11 mouse cellular contexts compared by ENCODE assay signal in the genomic region with DNA sequence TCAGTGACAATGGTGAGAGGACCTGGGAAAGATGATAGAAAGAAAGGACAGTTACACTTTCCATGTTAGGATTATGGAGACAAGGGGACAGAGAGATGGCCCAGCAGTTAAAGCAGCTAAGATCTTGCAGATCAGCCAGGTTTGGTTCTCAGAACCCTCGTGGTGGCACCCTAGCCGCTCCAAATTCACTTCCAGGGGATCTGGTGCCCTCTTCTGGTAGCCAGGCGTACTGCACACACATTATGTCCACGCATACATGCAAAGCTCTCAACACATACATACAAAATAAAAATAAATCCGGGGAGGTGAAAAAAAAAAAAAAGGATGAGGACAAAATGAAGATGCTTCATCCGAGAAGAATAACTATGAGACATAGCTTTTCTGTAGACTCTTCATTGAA. TPM values are rescaled to one million over a fixed set of nuclear protein-coding genes. Genes with fewer than 3 reads are reported as not detected.
DNase-seq lines count a peak whose midpoint lies in the region; ATAC-seq and TF ChIP-seq lines count a peak whose summit lies in the region.
"Had no signal": no experiment of that assay in that cellular context is flagged by ENCODE, and none has a peak within 500 bp of the region (broad histone marks: within the 10 kb centered on the region; RNA-seq: fewer than 3 reads in every experiment).

No protein-coding gene starts in this region.

- H3ac ChIP-seq in C2C12 (ENCODE audit: control insufficient read depth, insufficient read length, low read depth), result no peak overlapping the region

- no peak overlapping the region for H3K4me3 ChIP-seq in kidney, adult 2 months (ENCODE audit: insufficient read depth, low read depth, low read length)
- H3K4me3 ChIP-seq in C2C12 (ENCODE audit: insufficient read depth, poor library complexity, severe bottlenecking), result no peak overlapping the region
- no peak overlapping the region for H3K4me3 ChIP-seq in liver, embryonic 14.5 days (ENCODE audit: insufficient read depth in 1 of 2, low read depth in 2 of 2, low read length in 2 of 2)
- H3K4me3 ChIP-seq: erythroblast, embryonic 14.5 days; limb, embryonic 13.5 days had no signal

- DNase-seq in kidney, adult 2 months, result peak; percentile 16
- DNase-seq in kidney, adult 11 months, result no peak
- peak; percentile 71 for DNase-seq in R1 (ENCODE audit: low read depth, low spot score)
- peak in 1 of 3 experiments; percentile 4 for DNase-seq in liver, embryonic 14.5 days (ENCODE audit: low read depth in 3 of 3, low spot score in 3 of 3)
- DNase-seq in T-cell, adult 2 months (ENCODE audit: low spot score), result no peak
- no peak for DNase-seq in gastrocnemius, postnatal 36 days

- no peaks in the 10 kb centered on the region for H3K79me2 ChIP-seq in C2C12 (ENCODE audit: control insufficient read depth, insufficient read depth)

- H3K9me3 ChIP-seq in liver, embryonic 14.5 days (ENCODE audit: control insufficient read depth, low read length), result no peaks in the 10 kb centered on the region

- H3K36me3 ChIP-seq in kidney, adult 2 months (ENCODE audit: control insufficient read depth, insufficient read depth, low read length), result no peaks in the 10 kb centered on the region
- H3K36me3 ChIP-seq in C2C12 (ENCODE audit: control insufficient read depth, insufficient read depth), result no peaks in the 10 kb centered on the region
- no peaks in the 10 kb centered on the region for H3K36me3 ChIP-seq in liver, embryonic 14.5 days (replicated peaks; ENCODE audit: control insufficient read depth, insufficient read depth, low read depth)

- ATAC-seq in liver, embryonic 14.5 days (ENCODE audit: insufficient read depth), result no peak
- ATAC-seq in activated CD4-positive, CD25-positive, alpha-beta regulatory T cell, adult 4 months, result no peak

- intact Hi-C loops in gastrocnemius, postnatal 36 days (cut with DNase I), result loop anchor here (5.0 kb wide), 1 partner anchor 479 kb away; no protein-coding TSS in a partner anchor

- TF ChIP-seq POLR2A in kidney, adult 2 months (IDR thresholded peaks at IDR 0.05; ENCODE audit: low read depth, low read length), result no peak

- H3K27me3 ChIP-seq in kidney, adult 2 months (replicated peaks; ENCODE audit: control insufficient read depth, insufficient read depth, low read length), result no peaks in the 10 kb centered on the region
- no peaks in the 10 kb centered on the region for H3K27me3 ChIP-seq in C2C12 (ENCODE audit: control insufficient read depth, insufficient read depth, insufficient read length)
- no peaks in the 10 kb centered on the region for H3K27me3 ChIP-seq in liver, embryonic 14.5 days (ENCODE audit: control insufficient read depth, insufficient read depth, low read length)

- TF ChIP-seq CTCF in kidney, adult 2 months (conservative IDR thresholded peaks at IDR 0.05; ENCODE audit: insufficient read depth, insufficient read length, low read depth, low read length), result peak; percentile 59
- TF ChIP-seq CTCF in C2C12 (IDR thresholded peaks at IDR 0.05; ENCODE audit: control insufficient read depth, insufficient read depth, insufficient read length), result peak; percentile 9
- peak; percentile 73 for TF ChIP-seq CTCF in liver, embryonic 14.5 days (IDR thresholded peaks at IDR 0.05; ENCODE audit: low read depth)

- no peak overlapping the region for H3K9ac ChIP-seq in liver, embryonic 14.5 days (replicated peaks)
- H3K9ac ChIP-seq: limb, embryonic 13.5 days had no signal

- H3K27ac ChIP-seq in kidney, adult 2 months (ENCODE audit: insufficient read depth, low read depth, low read length), result no peak overlapping the region
- no peak overlapping the region for H3K27ac ChIP-seq in liver, embryonic 14.5 days
- H3K27ac ChIP-seq: limb, embryonic 13.5 days had no signal

- H3K79me3 ChIP-seq in C2C12 (ENCODE audit: low read depth), result no peaks in the 10 kb centered on the region

- 75% methylated on average over 6 of the region's 6 CpGs for WGBS in kidney, adult 2 months
- WGBS in liver, embryonic 14.5 days (ENCODE audit: insufficient replicate concordance), result 49% methylated on average over 6 of the region's 6 CpGs

- TF ChIP-seq EP300 in liver, embryonic 14.5 days (IDR thresholded peaks at IDR 0.05; ENCODE audit: low read depth), result no peak

- H3K4me1 ChIP-seq in kidney, adult 2 months (ENCODE audit: control insufficient read depth, insufficient read depth, low read length), result no peaks in the 10 kb centered on the region
- H3K4me1 ChIP-seq in liver, embryonic 14.5 days (replicated peaks; ENCODE audit: control insufficient read depth in 2 of 2, insufficient read depth in 2 of 2, low read length in 1 of 2), result no peaks in the 10 kb centered on the region

- no peak overlapping the region for H3K4me2 ChIP-seq in liver, embryonic 14.5 days (ENCODE audit: low read depth)
- H3K4me2 ChIP-seq: limb, embryonic 13.5 days had no signal

TF ChIP-seq in C2C12, 6 proteins besides CTCF, POLR2A, EP300 and RAD21:
- TF ChIP-seq USF1 (IDR thresholded peaks at IDR 0.05; ENCODE audit: low read depth), result no peak
- TF ChIP-seq MYOG (IDR thresholded peaks at IDR 0.05; ENCODE audit: control insufficient read depth, extremely low read depth, insufficient read length), result no peak
- no peak for TF ChIP-seq CEBPB (IDR thresholded peaks at IDR 0.05; ENCODE audit: low read depth)
- no peak for TF ChIP-seq MYOD1 (IDR thresholded peaks at IDR 0.05; ENCODE audit: control insufficient read depth, insufficient read length, low read depth)
- no peak for TF ChIP-seq MAX (IDR thresholded peaks at IDR 0.05)
- TF ChIP-seq FOSL1 (IDR thresholded peaks at IDR 0.05; ENCODE audit: insufficient read depth, low read length, poor library complexity, severe bottlenecking), result no peak
TF ChIP-seq in C2C12: peak in this region for 0.

RNA-seq across cellular contexts. Expression of gene Etnppl, which starts 40.6 kb away (rescaled TPM):
- 2.4 and 3.0 TPM in 2 replicates for polyA plus RNA-seq in kidney, adult 2 months (2012; rRNA removed)
- 0.01 TPM for polyA plus RNA-seq in C2C12 (2012; fragmentation: generic; extraction: Trizol)
- 0.03 TPM in 1 of 2 replicates, not detected in the other for polyA plus RNA-seq in liver, embryonic 14.5 days (2012; rRNA removed)
- not detected in 2 replicates for polyA plus RNA-seq in liver, embryonic 14.5 days (2014; fragmentation: Nextera tagmentation; extraction: Ambion mirVana)
- under 1 TPM; 0.23 to 0.24 TPM for polyA plus RNA-seq in activated CD4-positive, CD25-positive, alpha-beta regulatory T cell, adult 4 months (2017; shearing (Covaris generic))
- not detected for total RNA-seq in gastrocnemius, postnatal 36 days (2021)
- polyA plus RNA-seq: erythroblast, embryonic 14.5 days; spleen, adult 2 months had no signal

Comparison
In these comparisons a context has a peak if more than half of its experiments do, and no peak if none do; other contexts are left out.
1. DNase-seq: peak in kidney, adult 2 months (single experiment) and R1 (single experiment); none in kidney, adult 11 months (single experiment), T-cell, adult 2 months (single experiment) and gastrocnemius, postnatal 36 days (0 of 2).
2. CTCF ChIP-seq: peak in every context shown above with its lines; median percentile 73 in liver, embryonic 14.5 days; 59 in kidney, adult 2 months; 9 in C2C12.